In the genomic region with DNA sequence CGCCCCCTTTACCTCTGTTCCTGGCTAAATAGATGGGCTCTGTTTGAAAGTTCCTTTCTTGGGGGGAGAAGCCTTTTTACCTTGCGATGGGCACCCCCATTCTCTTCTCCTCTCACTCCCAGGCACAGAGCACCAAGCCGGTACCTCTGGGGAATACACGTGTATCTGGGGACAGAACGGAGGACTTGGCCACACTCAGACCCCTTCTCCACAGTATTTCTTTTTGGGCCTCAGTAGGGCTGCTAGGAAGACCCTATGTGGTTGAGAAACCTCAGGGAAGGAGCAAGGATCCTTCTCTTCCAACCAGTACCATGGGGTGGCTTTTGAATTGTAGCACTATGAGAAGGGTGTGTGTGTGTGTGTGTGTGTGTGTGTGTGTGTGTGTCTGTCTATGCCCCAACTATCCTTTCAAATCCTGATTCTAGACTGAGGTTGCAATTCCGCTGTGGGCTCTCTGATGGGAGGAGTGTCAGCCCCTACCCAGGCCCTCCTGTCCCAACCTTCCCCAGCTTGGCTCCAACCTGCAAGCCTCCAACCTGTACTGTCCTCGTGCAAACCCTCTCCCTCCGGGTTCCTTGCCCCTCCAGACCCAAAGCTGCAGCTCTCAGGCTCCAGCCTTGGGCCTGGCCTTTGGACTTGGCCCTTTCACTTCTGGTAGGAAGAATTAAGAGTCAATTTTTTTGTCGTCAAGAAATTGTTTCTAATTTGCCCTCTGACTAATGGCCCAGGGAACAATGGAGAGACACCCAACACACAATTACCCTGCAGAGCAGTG, we compare ENCODE assay signal across 8 mouse cellular contexts. TPM values are rescaled to one million over a fixed set of nuclear protein-coding genes. Genes with fewer than 3 reads are reported as not detected.
DNase-seq lines count a peak whose midpoint lies in the region; ATAC-seq and TF ChIP-seq lines count a peak whose summit lies in the region.

No protein-coding gene starts in this region.

- no peak for DNase-seq in liver, postnatal 0 days
- no peak for DNase-seq in forebrain, embryonic 14.5 days (ENCODE audit: low spot score)
- DNase-seq in kidney, adult 18-20 months, result peak; percentile 47
- DNase-seq in neural tube, embryonic 10.5 days (ENCODE audit: extremely low spot score, low spot score), result peak; percentile 44
- no peak for DNase-seq in left cerebral cortex, postnatal 4 days
- no peak for DNase-seq in layer of hippocampus, adult 18-20 months (ENCODE audit: low spot score in 2 of 2)
- DNase-seq in thymus, postnatal 25 days, result no peak

- 51% methylated on average over 9 of the region's 9 CpGs for WGBS in liver, embryonic 12.5 days (ENCODE audit: insufficient replicate concordance)
- 60% methylated on average over 9 of the region's 9 CpGs for WGBS in liver, postnatal 0 days (ENCODE audit: insufficient replicate concordance)
- WGBS in forebrain, embryonic 14.5 days, result 38% methylated on average over 9 of the region's 9 CpGs

- H3K9ac ChIP-seq in liver, embryonic 12.5 days, result no peak overlapping the region
- no peak overlapping the region for H3K9ac ChIP-seq in liver, postnatal 0 days (replicated peaks)
- peak overlapping the region; percentile 100; the same call in 1 of the 2 replicates for H3K9ac ChIP-seq in forebrain, embryonic 14.5 days (ENCODE audit: low read length)

- no peak for TF ChIP-seq CTCF in liver, postnatal 0 days (IDR thresholded peaks at IDR 0.05; ENCODE audit: low read depth)

- H3K4me3 ChIP-seq in liver, embryonic 12.5 days, result no peak overlapping the region
- H3K4me3 ChIP-seq in liver, postnatal 0 days (ENCODE audit: low read depth, low read length), result no peak overlapping the region
- peak overlapping the region; percentile 1; the same call in 1 of the 2 replicates for H3K4me3 ChIP-seq in forebrain, embryonic 14.5 days (ENCODE audit: low read depth, low read length)

- peaks cover 83% of the 10 kb centered on the region for H3K27me3 ChIP-seq in liver, embryonic 12.5 days (replicated peaks)
- peaks cover 21% of the 10 kb centered on the region for H3K27me3 ChIP-seq in liver, postnatal 0 days (ENCODE audit: insufficient read depth, low read length)
- H3K27me3 ChIP-seq in forebrain, embryonic 14.5 days (replicated peaks; ENCODE audit: control insufficient read depth, insufficient read depth, low read length), result no peaks in the 10 kb centered on the region; the same call in 1 of the 2 replicates

- no peak overlapping the region for H3K27ac ChIP-seq in liver, embryonic 12.5 days
- H3K27ac ChIP-seq in liver, postnatal 0 days (ENCODE audit: low read depth), result no peak overlapping the region
- peak overlapping the region; percentile 17; the same call in 1 of the 2 replicates for H3K27ac ChIP-seq in forebrain, embryonic 14.5 days (ENCODE audit: low read depth, low read length)

- TF ChIP-seq EP300 in liver, postnatal 0 days (IDR thresholded peaks at IDR 0.05; ENCODE audit: low read depth), result no peak

- H3K4me2 ChIP-seq in liver, embryonic 12.5 days, result peak overlapping the region; percentile 11; the same call in 1 of the 2 replicates
- H3K4me2 ChIP-seq in liver, postnatal 0 days (ENCODE audit: low read depth, low read length), result no peak overlapping the region
- H3K4me2 ChIP-seq in forebrain, embryonic 14.5 days (ENCODE audit: low read length), result peak overlapping the region; percentile 99

- no peaks in the 10 kb centered on the region for H3K36me3 ChIP-seq in liver, embryonic 12.5 days
- H3K36me3 ChIP-seq in liver, postnatal 0 days (replicated peaks; ENCODE audit: insufficient read depth, low read length), result no peaks in the 10 kb centered on the region
- H3K36me3 ChIP-seq in forebrain, embryonic 14.5 days (ENCODE audit: control insufficient read depth, insufficient read depth, low read length), result no peaks in the 10 kb centered on the region

- no peak for ATAC-seq in liver, embryonic 12.5 days
- no peak for ATAC-seq in liver, postnatal 0 days
- ATAC-seq in forebrain, embryonic 14.5 days, result no peak

- peaks cover 94% of the 10 kb centered on the region for H3K4me1 ChIP-seq in liver, embryonic 12.5 days
- H3K4me1 ChIP-seq in liver, postnatal 0 days (ENCODE audit: insufficient read depth), result peaks cover 52% of the 10 kb centered on the region
- H3K4me1 ChIP-seq in forebrain, embryonic 14.5 days (ENCODE audit: control insufficient read depth, insufficient read depth, low read length), result peaks cover 63% of the 10 kb centered on the region

- no peaks in the 10 kb centered on the region for H3K9me3 ChIP-seq in liver, embryonic 12.5 days (replicated peaks)
- no peaks in the 10 kb centered on the region for H3K9me3 ChIP-seq in liver, postnatal 0 days (ENCODE audit: low read length)
- H3K9me3 ChIP-seq in forebrain, embryonic 14.5 days (replicated peaks; ENCODE audit: control insufficient read depth, low read length), result no peaks in the 10 kb centered on the region

- intact Hi-C loops in left cerebral cortex, postnatal 4 days (cut with DNase I), result no loop called here

RNA-seq across cellular contexts. Expression of a gene that starts 4.4 kb away (rescaled TPM):
- 3.0 and 3.5 TPM in 2 replicates for polyA plus RNA-seq in liver, embryonic 12.5 days (2016; fragmentation: Nextera tagmentation; extraction: Ambion mirVana)
- polyA plus RNA-seq in liver, postnatal 0 days (2015; fragmentation: Nextera tagmentation; extraction: Ambion mirVana), result 1.1 and 1.2 TPM in 2 replicates
- polyA plus RNA-seq in forebrain, embryonic 14.5 days (2014; fragmentation: Nextera tagmentation; extraction: Ambion mirVana), result 12.6 and 14.5 TPM in 2 replicates
- 10 to 100 TPM; 36.5 to 39.5 TPM for total RNA-seq in left cerebral cortex, postnatal 4 days (2021)
- 10 to 100 TPM; 17.6 to 19.0 TPM for total RNA-seq in layer of hippocampus, adult 18-20 months (2021)

Comparison
In these comparisons a context has a peak if more than half of its experiments do, and no peak if none do; other contexts are left out.
1. DNase-seq: peak in kidney, adult 18-20 months (single experiment) and neural tube, embryonic 10.5 days (single experiment); none in liver, postnatal 0 days (single experiment), forebrain, embryonic 14.5 days (single experiment), left cerebral cortex, postnatal 4 days (single experiment), layer of hippocampus, adult 18-20 months (0 of 2) and thymus, postnatal 25 days (single experiment).